Mouse (Mus musculus) left cerebral cortex, adult 8-10 months (tissue): ENCODE data around the gene Rab22a. TPM values are rescaled to one million over a fixed set of nuclear protein-coding genes. Genes with fewer than 3 reads are reported as not detected.
"Not testable (repeated sequence)": the region's sequence is repeated elsewhere in the genome, so short reads cannot be mapped to it uniquely, and the experiment has no call there.

Source experiments
- DNase-seq, 2 experiments: peaks; one replicate each; pipeline ENCODE4 v3.0.0; 2022; ENCODE audit warnings: low spot score in 2 of 2
- total RNA-seq, 4 experiments: library from RNA; stranded (reverse); gene quantifications; 2 replicates each; pipeline ENCODE4 v1.2.4; 2022

Gene Rab22a
- total RNA-seq, result 10 to 100 TPM; 23.9 to 29.7 (median 27.3) TPM

GRCm38 (mm10) chr2:173659057-173659925 lies at the start of gene Rab22a:
Gene Rab22a (plus strand): TSS chr2:173659760.
- DNase-seq, result peak; percentile 85 to 97

DNA sequence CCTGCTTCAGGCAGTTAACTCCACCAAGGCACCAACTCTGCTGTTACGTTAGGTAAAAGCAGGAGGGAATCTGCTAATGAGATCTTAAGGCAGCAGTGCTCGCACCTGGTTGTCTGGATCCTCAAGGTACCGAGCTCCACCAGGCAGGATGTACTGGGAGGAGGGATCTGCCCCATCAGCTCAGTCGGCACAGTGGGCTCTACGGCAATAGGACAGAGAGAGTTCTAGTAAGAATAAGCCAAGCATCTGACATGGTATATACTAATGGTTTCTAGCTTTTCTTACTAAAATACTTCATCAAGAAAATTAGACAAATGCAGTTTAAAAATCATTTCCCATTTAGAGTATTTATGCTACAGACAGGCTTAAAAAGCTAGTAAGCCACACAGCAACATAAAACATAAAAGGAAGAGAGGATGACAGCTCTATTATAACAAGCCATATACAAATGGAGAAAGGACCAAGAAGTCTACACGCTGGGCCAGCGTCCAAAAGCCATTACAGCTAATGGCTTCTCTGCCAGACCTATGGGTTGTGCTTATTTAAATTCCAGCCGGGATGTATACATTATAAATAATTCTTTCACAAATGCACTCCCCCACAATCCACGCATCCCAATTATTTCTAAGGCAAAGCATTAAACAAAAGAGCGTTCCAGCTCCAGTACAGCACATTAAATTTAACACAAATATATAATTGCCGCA lies 44.0 kb upstream of the Rab22a start:
- no peak for DNase-seq

DNA sequence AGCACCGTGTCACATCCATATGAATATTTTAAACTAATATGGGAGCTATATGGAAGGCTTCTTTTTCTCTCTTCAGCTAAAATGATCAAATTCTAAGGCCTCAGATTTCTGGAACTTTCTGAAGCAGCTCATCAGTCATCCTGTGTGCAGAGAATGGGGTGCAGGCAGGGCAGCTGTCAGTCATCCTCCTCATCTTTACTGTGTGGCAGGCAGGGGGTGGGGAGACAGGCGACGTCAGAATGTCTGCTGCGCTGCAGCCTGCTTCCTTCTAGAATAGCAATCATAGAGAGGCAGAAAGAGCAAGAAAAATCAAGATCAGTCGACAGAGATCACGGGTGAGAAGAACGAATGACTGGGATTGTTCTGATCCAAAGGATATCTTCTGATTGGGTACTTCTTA lies 43.4 kb upstream of the Rab22a start:
- DNase-seq, result no peak

DNA sequence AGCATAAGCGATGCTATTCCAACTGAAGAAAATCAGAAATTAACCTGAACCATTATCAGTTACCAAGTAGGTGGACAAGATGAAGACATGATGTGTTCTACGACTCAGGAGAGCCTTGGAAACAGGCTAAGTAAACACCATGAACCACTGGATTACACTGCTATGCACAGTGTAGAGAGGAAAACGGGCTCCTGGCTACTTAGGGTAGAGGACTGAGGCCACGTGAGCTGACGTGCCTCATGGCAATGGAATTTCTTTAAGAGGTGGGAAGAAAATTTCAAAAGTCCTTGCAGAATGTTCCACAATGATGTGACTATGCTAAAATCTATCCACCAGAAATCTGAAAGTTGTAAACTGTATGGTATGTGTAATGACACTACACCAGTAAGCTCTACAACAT lies 40.4 kb upstream of the Rab22a start:
- DNase-seq, result no peak

GRCm38 (mm10) chr2:173620645-173621044 lies 38.9 kb upstream of the Rab22a start:
- DNase-seq, result no peak

- no peak for DNase-seq
Measured at GRCm38 (mm10) chr2:173622173-173622601, 37.4 kb upstream of the Rab22a start.

DNA sequence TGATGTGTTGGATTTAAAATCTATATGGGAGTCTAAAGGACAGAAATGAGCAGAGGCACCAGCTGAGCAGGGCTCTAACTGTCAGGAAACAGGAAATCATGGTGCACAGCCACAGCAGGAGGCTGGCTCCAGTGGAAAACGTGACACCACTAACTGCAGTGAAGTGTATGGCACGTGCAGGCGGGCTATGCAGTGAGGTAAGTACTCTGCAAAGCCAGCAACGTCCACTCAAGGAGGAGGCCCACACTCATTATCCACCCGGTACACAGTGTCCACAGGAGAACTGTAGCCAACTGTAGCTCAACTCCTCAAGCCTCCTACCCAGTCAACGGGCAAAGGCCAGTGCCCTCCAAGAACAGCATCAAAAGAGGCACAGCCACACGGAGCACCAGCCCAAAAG lies 34.9 kb upstream of the Rab22a start:
- DNase-seq, result no peak

DNA sequence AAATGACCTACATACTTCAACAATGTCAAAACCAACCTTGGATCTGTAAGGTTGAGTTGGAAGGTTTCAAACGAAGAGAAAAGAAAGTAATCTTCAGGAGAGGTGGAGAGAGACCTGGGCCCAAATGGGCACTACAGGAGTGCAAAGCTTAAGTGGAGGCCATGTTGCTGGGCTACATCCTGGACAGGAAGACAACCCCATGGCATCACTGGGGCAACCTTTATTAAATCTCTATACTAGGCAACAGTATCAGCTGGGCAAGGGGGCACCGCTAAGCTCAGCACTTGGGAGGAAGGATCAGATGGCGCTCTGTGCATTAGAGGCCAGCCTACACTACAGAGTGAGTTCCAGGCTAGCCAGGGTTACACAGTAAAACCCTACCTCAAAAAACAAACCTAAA lies 33.8 kb upstream of the Rab22a start:
- no peak for DNase-seq

GRCm38 (mm10) chr2:173634106-173634505 lies 25.5 kb upstream of the Rab22a start:
- not testable (repeated sequence) for DNase-seq

GRCm38 (mm10) chr2:173641370-173641769 lies 18.2 kb upstream of the Rab22a start:
- no peak for DNase-seq

DNA sequence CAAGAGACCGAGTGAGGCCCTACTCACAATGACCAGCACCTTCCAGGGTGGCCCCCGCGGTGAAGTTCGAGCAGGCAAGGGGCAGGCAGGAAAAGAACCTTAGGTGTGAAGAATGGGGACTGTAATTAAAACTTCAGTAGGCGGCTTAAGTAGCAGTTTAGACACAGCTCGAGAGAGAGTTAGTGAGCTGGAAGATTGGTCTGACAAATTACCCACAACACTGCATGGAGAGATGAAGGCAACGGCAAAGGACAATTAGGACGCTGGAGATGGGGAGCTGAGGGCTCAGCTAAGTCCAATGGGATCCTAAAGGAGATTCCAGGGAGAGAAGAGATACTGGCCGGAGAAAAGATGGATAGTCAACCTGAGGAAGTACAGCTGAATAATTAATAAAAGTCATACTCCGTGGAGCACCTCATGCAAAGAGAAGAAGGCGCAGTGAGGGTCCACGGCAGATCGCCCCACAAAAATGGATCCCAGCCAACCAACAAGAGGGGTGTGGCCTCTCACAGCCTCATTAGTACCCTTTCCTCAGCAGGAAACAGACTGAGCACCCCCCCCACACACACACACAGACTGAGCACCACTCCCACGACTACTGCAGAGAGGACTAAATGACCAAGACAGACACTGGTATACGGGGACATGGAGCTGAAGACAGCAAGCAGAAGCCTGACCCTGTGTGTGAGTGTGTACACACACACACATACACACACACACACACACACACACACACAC lies 17.1 kb upstream of the Rab22a start:
- no peak for DNase-seq

GRCm38 (mm10) chr2:173647197-173647911 lies 12.2 kb upstream of the Rab22a start:
- DNase-seq, result no peak

- DNase-seq, result no peak
Measured at GRCm38 (mm10) chr2:173649762-173650161, 9.8 kb upstream of the Rab22a start.

GRCm38 (mm10) chr2:173653526-173653925 lies 6.0 kb upstream of the Rab22a start:
- DNase-seq, result no peak

- no peak for DNase-seq
Measured at GRCm38 (mm10) chr2:173657736-173658135, 1.8 kb upstream of the Rab22a start.

DNA sequence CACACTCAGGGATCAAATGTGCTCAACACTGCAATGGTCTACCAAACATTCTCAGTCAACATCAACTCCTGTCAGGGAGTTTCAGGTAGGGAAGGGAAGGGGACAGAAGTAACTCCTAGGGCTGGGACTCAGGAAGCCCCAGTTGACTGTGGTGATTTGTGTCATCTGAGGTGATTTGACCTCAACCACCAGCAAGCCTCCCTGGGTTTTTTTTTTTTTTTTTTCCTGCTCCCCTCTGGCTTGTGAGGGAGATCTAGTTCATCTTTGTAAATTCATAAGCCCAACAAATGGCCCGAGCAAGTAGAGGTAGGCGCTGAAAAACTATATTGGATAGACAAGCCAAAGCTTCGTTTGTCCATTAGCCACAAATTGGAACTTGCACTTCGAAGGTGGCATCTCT lies 1.0 kb upstream of the Rab22a start:
- no peak for DNase-seq

GRCm38 (mm10) chr2:173659926-173660684 lies 545 bp downstream of the Rab22a start:
- no peak for DNase-seq

- no peak for DNase-seq
Measured at GRCm38 (mm10) chr2:173662255-173662950, 2.8 kb downstream of the Rab22a start.

DNA sequence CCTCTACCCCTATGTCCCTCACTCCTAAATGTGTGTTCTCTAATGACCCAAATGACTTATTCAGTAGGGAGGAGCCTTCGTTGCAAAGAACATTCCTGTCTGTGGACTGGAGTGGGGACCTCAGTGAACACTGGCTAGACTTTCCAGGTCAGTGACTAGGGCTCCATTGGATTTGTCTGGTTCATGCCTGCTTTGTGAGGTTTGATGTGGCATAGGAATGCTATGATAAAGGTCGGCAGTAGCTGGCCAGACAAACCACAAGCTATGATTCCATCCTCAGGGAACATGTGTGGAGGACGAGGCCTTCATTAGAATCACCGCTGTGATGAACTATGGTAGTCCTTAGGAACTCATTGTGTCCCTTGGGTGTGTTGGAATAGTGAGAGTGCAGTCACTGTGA lies 5.2 kb downstream of the Rab22a start:
- no peak for DNase-seq

DNA sequence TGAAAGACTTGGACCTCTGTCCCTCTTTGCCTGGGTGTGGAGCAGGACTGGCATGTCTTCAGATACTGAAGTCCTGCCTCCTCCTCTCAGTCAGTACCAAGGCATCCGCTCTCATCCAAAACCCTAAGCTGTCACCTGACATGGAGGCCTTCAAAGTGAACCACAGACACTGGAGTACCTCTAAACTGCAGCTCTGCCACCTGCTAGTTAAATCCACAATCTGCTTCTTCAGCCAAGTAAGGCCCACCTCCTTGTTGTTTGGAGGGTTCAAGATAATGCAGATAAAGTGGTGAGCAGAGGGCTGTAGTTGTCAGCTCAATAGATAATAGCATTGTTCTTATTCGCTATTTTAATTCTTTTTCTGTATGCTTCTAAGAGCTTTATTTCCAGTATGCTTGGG lies 5.7 kb downstream of the Rab22a start:
- DNase-seq, result no peak
